Mouse (Mus musculus) ES-Bruce4 (cell line): ENCODE data around the gene Sost.

Experiments used
- CTCF ChIP-seq: IDR thresholded peaks from one replicate; pipeline ENCODE4 v1.8.1; 2011; ENCODE audit warnings: low read depth, low read length
- POLR2A ChIP-seq: IDR thresholded peaks from one replicate; pipeline ENCODE4 v1.8.1; 2011; ENCODE audit warnings: low read length; ENCODE audit not compliant: insufficient read depth

GRCm38 (mm10) chr11:102004251-102004650, 37.4 kb upstream of the Sost start:
- TF ChIP-seq POLR2A (no peak), CTCF (peak; percentile 68)
